Mouse (Mus musculus) testis, postnatal 10 days (tissue): ENCODE data around the gene Slc44a3.

Source experiments
- DNase-seq: peaks from one replicate; pipeline ENCODE4 v3.0.0; 2021; ENCODE audit warnings: low spot score

Slc44a3 gene

GRCm38 (mm10) chr3:121532176-121532575 lies at the start of gene Slc44a3:
Gene Slc44a3 (minus strand): TSS chr3:121532404.
- peak; percentile 72 for DNase-seq

DNA sequence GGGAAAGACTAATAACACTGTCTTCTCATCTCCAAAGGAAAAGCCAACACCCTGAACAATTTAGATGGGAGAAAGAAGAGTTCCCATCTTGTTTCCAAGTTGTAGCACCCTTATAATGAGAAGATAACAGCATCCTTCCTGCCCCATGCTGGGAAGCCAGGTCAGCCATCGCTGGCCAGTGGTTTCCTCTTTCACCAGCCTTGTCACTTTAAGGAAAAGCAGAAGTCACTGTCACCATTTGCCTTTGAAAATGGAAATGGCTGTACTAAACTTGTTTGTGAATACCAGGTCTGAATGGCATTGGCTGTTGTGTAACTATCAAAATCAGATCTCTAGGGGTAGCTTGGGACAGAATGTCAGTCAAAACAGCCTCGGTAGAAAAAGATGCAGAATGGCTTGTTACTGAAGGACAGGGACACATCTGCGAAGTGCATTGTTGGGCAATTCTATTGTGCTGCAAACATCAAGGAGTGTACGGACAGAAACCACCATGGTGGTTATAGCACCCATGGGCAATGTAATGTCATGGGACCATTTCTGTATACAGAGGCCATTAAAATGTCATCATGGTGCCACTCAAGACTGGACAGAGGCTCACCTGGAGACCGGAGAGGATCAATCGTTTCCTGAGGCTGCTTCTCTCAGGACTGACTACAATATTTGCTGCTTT lies 47.8 kb upstream of the Slc44a3 start:
- DNase-seq, result no peak

DNA sequence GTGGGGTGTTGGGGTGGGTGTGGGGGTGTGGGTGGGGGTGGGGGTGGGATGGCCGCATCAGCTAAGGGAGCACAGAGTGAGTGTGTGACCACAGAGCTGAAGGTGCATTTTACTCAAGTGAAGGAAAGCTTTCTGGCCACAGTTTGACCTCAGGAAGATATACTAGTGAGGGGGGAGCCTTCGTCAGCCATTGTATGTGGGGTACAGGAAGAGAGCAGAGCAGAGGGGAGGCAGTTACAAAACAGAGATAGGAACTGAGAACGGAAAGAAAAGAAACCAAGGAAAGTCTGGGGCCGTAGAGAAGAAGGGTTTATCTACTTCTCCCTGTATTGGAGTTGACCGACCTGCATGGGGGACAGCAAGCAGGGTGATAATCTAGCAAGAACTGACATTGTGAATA lies 47.2 kb upstream of the Slc44a3 start:
- no peak for DNase-seq

GRCm38 (mm10) chr3:121578706-121579105 lies 46.5 kb upstream of the Slc44a3 start:
- DNase-seq, result no peak

- DNase-seq, result no peak
These were observed 45.4 kb upstream of the Slc44a3 start for GRCm38 (mm10) chr3:121577641-121578040.

DNA sequence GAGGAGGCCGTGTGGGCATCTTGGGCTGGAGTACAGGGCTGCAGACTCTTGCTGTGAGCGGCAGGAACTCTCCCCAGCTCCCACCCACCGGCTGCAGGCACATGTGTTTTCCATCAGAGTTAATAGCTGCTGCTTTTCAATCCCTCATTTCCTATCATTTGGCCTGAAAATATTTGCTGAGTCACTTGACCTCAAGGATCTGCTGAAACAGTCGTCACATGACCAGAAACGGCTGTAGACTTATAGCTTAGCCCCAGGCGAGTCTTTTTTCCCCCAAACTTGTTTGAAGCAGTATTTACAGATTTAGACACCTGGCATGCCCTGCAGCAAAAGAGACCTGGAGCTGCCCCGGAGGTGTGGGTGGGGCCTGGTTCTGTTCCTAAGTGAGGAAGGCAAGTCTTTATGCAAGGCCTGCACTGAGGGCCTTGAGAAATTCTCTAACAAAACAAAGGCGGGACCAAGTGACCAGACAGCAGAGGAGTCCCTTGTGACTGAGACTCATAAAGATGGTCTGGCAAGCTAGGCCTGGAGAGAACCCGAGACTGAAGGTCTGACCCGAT lies 44.9 kb upstream of the Slc44a3 start:
- peak; percentile 49 for DNase-seq

DNA sequence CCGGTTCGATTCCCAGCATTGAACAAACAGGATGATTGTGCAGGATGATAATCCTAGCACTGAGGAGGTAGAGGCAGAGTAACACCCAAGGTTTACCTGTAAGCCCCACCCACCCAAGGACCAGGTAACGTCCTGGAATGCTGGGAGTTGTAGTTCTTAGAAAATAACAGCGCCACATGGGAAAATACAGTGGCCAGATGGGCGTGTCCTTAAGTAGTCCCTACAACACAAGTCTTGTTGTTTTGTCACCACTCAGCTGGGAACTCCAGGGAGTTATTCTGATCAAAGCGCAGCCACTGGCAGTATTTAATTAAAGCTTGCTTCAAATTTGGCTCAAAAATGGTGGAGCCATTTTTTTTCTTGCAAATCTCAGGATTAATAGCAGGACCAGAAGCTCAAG lies 44.2 kb upstream of the Slc44a3 start:
- no peak for DNase-seq

GRCm38 (mm10) chr3:121574386-121574785 lies 42.2 kb upstream of the Slc44a3 start:
- DNase-seq, result no peak

GRCm38 (mm10) chr3:121573858-121574257 lies 41.7 kb upstream of the Slc44a3 start:
- no peak for DNase-seq

- DNase-seq, result no peak
These were observed 39.3 kb upstream of the Slc44a3 start for GRCm38 (mm10) chr3:121571491-121571890.

DNA sequence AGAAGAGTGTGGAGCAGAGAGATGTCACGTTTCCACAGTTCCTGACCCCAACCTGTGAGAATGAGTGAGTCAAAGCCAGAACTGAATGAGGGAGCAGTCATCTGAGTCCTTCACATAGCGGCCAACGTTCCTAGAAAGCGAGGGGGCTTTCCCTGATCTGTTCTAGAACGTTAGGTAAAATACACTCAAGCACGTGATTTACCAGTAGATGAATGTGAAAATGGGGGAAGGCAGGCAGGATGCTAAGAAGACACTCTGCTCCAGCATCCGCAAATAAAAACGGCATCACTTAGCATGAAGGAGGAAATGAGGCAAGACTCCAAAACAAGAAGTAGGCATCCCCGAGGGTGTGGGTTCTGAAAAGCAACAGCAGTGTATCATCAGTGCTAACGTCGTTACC lies 38.4 kb upstream of the Slc44a3 start:
- DNase-seq, result no peak

DNA sequence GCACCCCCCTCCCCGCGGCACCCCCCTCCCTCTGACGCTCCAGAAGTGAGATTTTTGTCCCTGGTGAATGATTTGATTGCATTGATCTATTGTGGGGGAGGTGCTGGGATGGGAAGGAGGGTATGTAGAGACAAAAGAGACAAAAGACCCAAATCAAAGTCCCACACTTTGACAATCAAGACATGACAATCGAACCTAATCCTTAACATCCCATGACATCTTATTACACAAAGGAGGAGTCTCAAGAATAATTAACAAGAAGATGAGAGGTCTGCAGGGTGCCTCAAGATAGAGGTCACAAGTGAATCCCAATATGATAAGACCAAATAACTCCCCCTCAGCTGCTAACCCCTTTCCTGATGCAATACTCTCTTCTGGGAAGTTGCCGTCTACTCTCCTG lies 37.6 kb upstream of the Slc44a3 start:
- DNase-seq, result no peak

DNA sequence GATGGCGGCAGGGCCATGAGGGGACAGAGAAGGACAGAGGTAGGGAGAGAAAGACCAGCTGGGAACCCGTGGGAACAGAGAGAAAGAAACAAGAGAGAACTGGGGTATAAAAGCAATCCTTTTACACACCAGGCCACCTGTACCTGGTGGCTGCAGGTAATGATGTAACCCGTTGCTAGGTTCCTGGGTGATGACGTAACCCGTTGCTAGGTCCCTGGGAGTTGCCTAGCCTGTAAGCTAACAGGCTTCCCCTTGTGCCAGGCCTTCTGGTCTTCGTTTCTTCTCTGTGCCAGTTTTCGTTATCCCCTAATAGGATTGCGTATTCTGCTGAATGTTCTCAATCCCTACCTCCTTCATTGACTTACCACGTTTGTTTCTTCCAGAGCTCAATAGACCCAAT lies 36.8 kb upstream of the Slc44a3 start:
- DNase-seq, result no peak

DNA sequence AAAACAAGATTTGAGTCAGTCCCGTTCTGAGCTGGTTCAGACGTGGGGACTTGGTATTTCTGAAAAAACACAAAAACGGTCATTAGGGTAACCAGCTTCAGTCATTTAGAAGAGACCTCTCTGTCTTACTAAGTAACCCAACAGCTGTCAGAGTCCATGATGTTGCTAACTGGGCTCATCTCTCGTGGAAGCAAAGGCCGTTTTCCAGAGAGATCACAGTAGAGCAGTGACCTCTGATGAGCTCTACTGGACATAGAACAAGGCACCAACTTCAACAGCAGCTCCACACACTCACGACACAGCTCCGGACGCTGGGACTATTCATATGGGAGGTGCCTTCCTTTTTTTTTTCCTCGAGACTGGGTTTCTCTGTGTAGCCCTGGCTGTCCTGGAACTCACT lies 35.7 kb upstream of the Slc44a3 start:
- no peak for DNase-seq

DNA sequence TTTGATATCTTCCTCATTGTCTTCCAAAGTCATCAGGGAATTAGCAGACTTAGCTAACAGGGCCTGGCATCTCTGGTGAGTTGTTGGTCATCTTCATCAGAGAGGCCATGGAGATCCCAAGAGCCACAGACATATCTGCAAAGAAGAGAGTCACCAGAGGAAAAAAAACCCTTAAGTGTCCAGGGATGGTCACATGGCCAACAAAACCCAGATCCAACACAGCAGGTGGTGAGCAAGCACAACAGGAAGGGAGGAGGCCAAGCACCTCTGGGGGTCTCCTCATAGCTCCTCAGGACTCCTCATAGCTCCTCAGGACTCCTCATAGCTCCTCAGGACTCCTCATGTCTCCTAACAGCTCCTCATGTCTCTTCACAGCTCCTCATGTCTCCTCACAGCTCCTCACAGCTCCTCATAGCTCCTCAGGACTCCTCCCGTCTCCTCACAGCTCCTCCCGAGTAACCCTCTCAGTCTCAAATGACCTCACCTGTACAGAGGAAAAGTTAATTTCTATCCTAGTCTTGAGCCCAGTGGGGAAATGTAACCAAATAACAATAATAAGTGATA lies 35.2 kb upstream of the Slc44a3 start:
- no peak for DNase-seq

- no peak for DNase-seq
These were observed 34.7 kb upstream of the Slc44a3 start for GRCm38 (mm10) chr3:121566901-121567300.

DNA sequence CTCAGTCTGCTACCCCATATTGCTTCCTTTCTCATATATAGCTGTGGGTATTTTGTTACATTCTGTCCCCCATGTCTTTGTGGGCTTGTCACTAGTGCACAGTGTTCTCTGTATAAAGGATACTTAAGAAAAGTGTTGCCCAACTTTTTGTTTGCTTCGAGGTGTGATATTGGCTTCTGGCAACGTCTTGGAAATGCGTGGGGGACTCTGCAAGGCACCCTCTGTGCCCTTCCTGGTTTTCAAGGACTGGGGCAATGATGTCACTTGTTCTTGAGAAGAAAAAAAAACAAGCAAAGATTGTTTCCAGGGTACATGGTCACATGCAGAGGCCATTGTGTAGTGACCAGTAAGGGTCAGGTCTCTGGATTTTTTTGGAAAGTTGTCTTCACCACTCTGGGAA lies 29.6 kb upstream of the Slc44a3 start:
- no peak for DNase-seq

- DNase-seq, result no peak
These were observed 28.1 kb upstream of the Slc44a3 start for GRCm38 (mm10) chr3:121560115-121560865.

DNA sequence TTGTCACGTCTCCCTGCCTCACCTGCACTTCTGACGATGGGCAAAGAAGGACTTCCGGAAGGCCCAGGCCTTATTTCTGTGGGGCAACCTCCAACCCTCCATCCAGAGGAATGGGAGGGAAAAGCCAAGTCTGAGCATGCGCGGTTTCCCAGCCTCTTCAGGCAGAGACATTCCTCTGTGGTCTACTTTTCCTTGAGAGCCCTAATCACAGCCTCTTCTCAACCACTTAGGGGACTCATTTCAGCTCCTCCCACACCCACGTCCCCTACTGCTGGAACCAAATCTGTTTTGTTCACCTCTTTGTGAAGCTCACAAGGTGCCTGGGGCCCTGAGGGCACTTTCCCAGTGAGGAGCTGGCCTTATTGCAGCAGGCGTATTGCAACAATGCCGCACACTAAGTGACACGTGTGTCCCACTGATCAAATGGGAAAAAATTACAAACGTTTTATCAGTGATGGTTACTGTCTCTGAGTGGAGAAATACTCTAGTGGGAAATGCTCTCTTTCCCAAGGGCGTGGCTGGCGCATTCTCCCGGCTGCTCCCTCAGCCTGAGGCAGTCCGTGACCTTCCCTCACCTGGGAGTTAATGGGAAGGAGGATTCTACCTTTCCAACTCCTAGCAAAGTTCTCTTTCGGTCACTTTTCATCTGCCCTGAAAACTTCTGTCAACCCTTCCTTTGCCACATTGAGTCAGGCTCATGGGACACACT lies 27.4 kb upstream of the Slc44a3 start:
- no peak for DNase-seq

DNA sequence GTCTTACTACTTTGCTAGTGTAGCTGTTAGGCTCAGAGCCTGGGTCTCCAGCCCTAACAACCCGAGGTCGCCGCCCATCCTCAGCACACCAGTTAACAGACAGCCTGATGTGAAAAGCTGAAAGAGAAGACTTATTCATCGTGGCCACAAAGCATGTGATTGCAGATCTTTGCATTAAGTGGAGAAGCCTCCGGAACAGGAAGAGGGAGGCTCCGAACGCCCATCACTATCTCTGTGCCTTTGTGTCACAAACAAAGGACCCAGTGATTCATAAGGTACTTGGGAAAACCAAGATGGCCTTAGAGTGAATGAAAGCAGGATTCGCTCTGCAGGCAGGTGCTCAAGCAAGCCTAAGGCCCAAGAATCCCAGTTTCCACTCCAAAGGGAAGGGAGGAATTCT lies 26.7 kb upstream of the Slc44a3 start:
- no peak for DNase-seq

DNA sequence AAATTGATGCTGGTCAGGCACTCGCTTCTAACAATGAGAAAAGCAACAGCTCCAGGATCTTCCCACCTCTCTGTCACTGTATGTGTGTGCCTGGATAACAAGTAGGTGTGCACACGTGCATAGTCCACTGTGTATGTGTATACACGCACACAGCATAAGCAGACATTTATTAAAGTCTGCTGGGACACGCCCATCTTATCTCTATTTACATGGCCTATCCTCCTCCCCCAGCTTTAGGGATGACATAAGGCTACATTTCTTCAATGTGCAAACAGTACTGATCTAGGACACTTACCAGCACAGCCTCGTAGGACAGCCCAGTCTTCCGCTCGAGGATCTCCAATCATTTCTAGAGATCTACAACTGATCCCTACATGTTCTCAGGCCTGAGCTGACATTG lies 24.1 kb upstream of the Slc44a3 start:
- DNase-seq, result no peak

GRCm38 (mm10) chr3:121553294-121553693 lies 21.1 kb upstream of the Slc44a3 start:
- DNase-seq, result no peak

DNA sequence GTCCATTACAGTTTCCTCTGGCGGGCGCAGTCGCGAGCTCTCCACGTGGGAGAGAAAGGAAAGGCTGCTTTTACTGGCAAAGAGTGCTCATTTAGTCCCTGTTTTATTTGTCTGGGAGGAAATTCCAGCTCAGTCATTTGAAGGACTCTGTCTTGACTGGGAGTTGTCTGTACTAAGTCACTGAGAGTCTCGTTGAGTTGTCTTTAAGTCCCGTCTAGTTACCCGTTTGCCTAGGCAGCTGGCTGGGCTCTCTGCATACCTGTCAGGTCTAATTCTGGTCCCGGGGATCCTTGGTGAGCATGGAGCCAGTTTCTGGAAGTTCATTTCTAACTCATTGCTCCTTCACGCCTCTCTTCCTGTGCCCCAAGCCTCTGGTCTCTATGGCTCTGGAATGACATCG lies 20.5 kb upstream of the Slc44a3 start:
- no peak for DNase-seq
